Mouse (Mus musculus): ENCODE measurements around the gene Tpst2. TPM values are rescaled to one million over a fixed set of nuclear protein-coding genes. Genes with fewer than 3 reads are reported as not detected.

The Tpst2 gene
- total RNA-seq, 1 experiment from 2014 or later: 46.1 TPM

GRCm38 (mm10) chr5:112277906-112278470 is 1.5 kb downstream of the Tpst2 start:
- ATAC-seq (ENCODE audit: extremely low read depth, insufficient number of reproducible peaks, low FRiP score, poor library complexity, severe bottlenecking): no peak

- no peak for ATAC-seq (ENCODE audit: extremely low read depth, insufficient number of reproducible peaks, low FRiP score, poor library complexity, severe bottlenecking)
These were observed 2.9 kb downstream of the Tpst2 start for GRCm38 (mm10) chr5:112279181-112280021.

DNA sequence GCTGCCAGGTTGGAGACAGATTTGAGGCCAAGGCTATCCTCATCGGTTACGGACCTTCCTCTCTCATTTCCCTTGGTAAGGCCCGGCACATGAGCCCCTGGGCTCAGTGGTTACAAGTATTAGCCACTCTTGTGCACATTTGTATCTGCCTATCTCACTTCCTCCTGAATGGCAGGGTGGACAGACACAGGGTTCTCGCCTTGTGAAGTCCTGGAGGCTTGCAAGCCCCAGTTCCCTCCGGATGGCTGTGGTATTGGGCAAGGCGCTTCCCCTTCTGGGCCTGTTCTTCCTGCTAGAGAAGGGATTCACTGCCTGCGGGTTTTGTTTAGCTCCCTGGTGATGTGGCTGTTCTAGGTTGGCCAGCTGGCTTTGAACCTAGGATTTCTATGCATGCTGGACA is 3.7 kb downstream of the Tpst2 start:
- no peak for ATAC-seq (ENCODE audit: extremely low read depth, insufficient number of reproducible peaks, low FRiP score, poor library complexity, severe bottlenecking)

DNA sequence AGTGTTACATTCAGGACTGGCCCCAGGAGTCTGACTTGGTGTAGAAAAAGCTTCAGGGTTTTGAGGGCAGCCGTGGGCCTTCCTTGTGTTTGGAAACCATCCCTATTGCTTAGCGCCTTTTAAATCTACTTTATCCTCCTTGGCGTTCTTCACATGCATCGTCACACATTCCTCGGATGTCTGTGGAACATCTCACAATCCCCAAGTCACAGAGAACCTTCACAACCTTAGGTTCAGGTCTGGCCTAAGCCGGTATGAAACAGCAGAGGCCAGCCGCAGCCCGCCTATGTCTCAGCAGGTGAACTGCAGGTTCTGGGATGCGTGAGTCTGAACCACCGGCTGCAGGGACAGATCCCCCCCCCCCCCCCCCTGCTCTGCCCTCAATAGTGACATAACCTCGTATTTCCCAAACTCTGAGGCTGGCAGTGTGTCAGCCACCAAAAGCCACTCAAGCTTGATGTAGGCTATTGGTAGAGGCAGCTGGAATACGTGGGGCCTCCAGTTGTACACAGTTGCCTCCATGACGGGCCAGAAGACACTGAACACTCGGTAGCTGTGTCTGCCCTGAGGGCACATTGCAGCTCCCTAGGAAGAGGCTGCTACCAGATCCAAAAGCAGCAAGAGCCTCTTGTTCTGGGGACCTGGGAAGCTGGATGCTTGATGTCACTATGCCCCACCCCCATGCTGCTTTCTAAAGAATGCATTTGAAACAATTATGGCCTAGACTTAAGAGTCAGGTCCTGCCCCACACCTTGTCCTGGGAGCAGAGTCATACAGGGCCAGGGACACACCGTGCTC is 4.6 kb downstream of the Tpst2 start:
- ATAC-seq (ENCODE audit: extremely low read depth, insufficient number of reproducible peaks, low FRiP score, poor library complexity, severe bottlenecking): no peak

DNA sequence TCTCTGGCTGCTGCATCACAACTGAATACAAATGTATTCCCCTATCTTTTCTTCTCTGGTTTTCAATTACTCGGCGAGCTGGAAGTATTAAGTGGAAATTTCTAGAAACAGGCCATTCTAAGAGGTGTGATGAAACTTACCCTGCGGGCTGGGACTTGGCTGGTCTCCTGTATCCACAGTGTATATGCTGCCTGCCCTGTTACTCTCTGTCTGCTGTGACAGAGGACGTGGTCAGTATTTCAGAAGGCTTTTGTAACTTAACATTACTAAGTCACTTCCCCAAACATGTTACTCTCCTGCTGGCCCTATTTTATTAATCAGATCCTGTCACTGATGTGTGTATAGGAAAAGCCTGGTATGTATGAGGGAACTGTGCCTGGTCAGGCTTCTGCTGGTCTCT is 5.2 kb downstream of the Tpst2 start:
- no peak for ATAC-seq (ENCODE audit: extremely low read depth, insufficient number of reproducible peaks, low FRiP score, poor library complexity, severe bottlenecking)

DNA sequence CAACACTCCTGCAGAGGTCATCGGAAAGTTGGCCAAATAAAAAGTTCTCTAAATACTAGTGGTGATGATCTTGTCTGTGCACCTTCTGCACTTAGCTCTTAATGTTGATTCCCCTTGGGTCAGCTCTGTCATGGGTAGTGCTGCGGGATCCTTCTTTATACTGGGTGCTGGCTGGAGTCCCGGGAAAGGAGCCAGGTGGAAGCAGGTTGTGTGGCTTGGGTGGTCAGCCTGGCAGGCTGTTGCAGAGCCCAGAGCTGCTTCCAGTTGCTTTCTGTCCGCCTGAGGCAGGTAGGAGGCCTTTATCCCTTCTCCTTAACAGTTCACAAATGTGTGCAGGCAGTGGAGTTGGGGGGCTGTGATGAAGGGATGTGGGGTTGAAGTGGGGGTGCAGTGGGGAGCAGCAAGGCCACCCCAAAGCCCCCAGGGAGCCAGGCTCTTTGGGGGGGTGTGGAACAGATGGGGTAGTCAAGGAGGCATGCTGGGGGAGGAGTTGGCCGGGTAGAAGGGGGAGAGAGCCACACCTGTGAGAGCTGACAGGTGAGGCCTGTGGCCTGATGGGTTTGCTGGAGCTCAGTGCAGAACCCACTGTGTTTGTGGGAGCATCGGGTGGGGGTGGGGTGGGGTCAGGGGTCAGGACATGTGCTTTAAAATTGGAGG is 5.8 kb downstream of the Tpst2 start:
- no peak for ATAC-seq (ENCODE audit: extremely low read depth, insufficient number of reproducible peaks, low FRiP score, poor library complexity, severe bottlenecking)

DNA sequence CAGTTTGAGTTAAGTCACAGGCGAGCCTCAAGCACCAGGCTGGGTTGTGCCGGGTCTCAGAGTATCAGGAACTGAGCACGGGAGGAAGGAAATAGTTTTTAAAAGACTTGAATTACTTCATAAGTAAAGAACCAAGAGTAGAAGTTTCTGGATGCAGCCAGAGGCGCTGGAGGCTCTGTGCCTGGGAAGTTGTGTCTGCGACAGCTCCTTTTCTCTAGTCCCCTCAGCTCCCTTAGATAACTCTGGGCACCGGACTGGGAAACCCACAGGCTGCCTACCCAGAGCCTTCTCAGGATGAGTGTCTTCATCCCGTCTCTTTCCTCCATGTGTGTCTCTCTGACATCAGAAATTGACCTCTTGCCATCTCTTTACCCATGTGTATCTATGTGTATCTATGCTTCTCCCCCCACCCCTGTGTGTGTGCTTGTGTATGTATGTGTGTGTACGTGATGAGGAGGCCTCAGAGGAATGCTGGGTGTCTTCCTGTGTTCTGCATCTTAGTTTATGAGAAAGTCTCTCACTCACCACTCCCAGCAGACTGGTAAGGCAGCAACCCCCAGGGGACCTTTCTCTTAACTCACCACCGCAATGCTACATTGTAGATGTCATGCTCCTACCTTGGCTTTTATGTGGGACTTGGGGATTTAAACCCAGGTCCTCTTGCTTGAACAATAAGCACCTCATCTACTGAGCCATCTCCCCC is 6.4 kb downstream of the Tpst2 start:
- ATAC-seq (ENCODE audit: extremely low read depth, insufficient number of reproducible peaks, low FRiP score, poor library complexity, severe bottlenecking): no peak

DNA sequence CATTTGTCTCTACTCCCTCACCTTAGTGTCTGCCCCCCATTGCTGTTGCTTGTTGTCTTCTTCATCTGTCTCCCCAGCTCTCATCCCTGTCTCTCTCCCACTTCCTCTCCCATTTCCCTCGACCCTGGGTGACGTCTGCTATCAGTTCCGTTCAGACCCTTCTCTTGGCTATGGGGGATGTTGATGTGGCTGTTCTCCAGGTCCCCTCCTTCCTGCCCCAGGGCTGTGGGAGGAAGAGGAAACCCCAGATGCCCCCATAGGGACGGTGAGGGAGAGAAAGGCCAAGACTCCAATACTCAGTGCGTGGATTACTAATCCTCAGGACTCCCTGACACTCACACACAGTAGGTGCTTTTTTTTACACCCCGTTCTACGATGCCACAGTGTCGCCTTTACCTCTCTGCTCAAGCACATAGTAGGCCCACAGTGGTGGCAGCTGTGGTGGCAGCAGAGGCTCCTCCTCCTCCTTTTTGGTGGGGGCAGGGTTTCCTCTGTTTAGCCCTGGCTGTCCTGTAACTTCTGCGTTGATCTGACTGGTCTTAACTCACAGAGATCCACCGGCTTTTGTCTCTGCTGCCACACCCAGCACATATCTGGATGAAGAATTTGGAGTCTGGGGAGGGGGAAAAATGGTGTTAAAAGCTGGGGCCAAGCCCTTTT is 7.2 kb downstream of the Tpst2 start:
- no peak for ATAC-seq (ENCODE audit: extremely low read depth, insufficient number of reproducible peaks, low FRiP score, poor library complexity, severe bottlenecking)

GRCm38 (mm10) chr5:112284203-112284582 is 7.7 kb downstream of the Tpst2 start:
- no peak for ATAC-seq (ENCODE audit: extremely low read depth, insufficient number of reproducible peaks, low FRiP score, poor library complexity, severe bottlenecking)

- ATAC-seq (ENCODE audit: extremely low read depth, insufficient number of reproducible peaks, low FRiP score, poor library complexity, severe bottlenecking): no peak
These were observed 9.1 kb downstream of the Tpst2 start for GRCm38 (mm10) chr5:112285548-112286085.

DNA sequence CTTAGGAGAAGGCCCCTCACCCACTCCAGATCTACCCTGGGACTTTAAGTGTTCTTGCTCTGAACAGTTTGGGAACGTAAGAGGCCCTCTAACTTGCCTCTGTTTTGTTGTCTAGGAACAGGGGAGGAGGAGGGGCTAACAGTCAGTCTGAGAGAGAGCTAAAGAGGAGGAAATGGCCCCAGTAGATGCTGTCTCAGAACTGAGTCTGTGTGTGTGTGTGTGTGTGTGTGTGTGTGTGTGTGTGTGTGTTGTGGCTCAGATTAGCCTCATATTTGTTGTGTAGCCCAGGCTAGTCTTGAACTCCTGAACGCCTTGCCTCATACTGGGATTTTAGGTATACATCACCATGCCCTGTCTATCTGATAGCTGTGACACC is 10.1 kb downstream of the Tpst2 start:
- ATAC-seq (ENCODE audit: extremely low read depth, insufficient number of reproducible peaks, low FRiP score, poor library complexity, severe bottlenecking): no peak

DNA sequence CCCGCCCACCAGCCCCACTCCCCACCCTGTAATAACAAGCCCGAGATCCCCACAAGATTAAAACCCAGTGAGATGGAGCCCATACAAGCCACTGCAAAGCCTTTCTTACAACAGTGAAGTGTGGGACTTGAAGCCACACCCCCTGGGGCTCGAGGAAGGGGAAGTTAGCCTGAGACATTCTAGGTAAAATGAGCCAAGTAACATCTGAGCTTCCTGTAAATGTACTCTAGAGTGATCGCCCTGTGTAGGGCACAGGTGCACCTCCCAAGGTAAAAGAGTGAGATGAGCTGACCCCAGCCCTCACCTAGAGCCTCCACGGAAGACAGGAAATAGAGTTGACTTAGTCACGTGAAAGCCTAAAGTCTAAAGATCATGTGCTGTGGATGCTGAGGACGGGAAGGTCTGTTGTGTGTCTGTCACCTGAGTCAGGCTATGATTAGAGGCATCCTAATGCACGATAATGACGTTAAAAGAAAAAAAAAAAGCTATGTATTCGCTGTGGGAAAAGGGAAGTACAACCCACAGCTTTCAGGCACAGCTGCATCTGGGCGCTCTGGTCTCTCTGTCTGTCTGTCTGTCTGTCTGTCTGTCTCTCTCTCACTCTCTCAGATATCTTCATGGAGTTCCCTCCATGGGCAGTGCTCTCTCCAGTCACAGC is 10.6 kb downstream of the Tpst2 start:
- ATAC-seq (ENCODE audit: extremely low read depth, insufficient number of reproducible peaks, low FRiP score, poor library complexity, severe bottlenecking): peak; percentile 77

DNA sequence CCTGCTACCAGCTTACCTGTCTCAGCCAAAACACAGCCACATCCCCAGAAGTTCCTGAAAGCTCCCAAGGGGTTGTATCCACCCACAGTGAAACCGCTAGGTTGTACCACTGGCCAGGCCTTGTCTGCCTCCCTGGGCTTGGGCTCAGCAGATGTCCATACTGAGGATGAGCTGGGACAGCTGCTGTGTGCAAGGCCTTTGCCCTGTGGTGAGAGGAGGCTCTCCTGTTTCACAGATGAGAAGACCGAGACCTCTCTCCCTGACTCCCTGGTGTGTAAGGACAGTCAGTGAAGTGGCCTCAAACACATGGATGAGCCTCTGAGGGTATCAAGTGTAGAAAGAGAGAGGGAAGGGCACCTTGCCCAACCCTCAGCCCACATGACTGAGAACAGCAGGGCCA is 11.2 kb downstream of the Tpst2 start:
- no peak for ATAC-seq (ENCODE audit: extremely low read depth, insufficient number of reproducible peaks, low FRiP score, poor library complexity, severe bottlenecking)

GRCm38 (mm10) chr5:112288193-112289141 is 12.0 kb downstream of the Tpst2 start:
- ATAC-seq (ENCODE audit: extremely low read depth, insufficient number of reproducible peaks, low FRiP score, poor library complexity, severe bottlenecking): no peak

DNA sequence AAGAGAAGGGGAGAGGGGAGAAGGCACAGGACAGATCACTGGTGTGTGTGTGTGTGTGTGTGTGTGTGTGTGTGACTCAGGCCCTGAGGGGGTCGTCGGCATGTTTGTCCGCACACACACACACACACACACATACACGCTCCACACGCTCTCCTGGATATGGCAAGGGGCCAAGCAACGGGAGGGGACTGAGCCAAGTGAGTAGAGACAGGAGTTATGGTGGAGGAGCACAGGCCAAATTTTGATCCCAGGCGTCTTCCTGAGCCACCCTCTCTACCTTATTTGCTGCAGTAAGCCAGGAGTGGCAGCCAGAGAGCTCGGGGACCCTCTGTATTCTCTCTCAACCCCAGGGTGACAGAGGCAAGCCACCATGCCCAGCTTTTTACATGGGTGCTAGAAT is 12.7 kb downstream of the Tpst2 start:
- no peak for ATAC-seq (ENCODE audit: extremely low read depth, insufficient number of reproducible peaks, low FRiP score, poor library complexity, severe bottlenecking)

DNA sequence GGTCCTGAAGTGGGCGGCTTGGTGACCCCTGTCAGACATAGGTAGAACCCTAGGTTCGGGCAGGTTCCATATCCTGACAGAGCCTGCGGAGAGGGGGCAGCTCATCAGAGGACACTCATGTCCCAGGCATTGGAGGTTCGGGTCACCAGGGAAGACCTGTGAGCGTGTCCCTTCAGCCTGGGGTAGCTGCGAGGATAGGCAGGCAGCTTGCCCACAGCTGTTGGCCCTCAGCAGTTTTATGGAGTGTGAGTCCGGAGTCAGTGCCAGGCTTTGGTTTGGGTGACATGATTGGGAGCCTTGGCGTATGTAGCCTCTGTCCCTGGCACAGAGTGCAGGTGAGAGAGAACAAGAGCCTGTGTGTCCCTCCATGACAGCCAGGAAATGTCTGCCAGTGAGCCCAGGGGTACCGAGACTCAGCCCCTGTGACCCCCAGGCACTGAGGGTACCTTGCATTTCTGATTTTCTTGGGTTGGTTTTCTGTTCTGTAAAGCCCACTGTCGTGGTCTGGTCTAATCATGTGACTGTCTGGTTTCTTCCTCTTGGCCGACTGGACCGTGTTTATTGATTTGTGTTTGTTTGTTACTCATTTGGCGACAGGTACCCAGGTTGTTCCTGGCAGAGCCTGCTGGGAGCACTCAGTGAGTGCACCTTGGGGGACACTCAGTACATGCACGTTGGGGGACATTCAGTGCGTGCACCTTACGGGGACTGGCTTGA is 13.5 kb downstream of the Tpst2 start:
- ATAC-seq (ENCODE audit: extremely low read depth, insufficient number of reproducible peaks, low FRiP score, poor library complexity, severe bottlenecking): no peak
